Mouse (Mus musculus): ENCODE measurements around the gene Mfsd2b.

DNA sequence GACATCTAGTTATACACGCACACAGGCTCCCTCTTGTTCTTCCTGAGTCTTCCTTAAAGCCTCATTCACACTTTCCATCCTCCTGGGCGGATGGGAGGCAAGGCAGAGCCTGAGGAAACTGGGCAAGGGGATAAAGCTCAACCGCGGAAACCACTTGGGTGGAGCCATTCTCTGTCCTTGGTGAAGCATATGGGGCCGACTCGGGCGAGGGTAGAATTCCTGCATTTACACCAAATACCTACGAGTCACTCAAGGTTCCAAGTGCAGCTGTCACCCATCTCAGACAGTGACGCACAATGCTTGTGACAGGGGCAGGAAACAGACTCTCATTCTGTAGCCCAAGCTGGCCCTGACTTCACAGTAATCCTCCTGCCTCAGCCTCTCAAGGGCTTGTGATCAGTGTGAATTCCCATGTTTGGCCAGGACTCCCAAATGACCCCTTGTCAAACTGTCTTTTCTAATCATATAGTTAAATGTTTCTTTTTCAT, 4.2 kb upstream of the Mfsd2b start:
- TF ChIP-seq CTCF (conservative IDR thresholded peaks at IDR 0.05; ENCODE audit: insufficient read depth, insufficient read length, low read depth, low read length) (no peak), POLR2A (IDR thresholded peaks at IDR 0.05; ENCODE audit: low read depth, low read length) (no peak)

All from kidney, adult 2 months (tissue).